Mouse (Mus musculus) liver, adult 2 months (tissue): ENCODE measurements around the gene Med21.

Experiments
- CTCF ChIP-seq: fragments of 200-500 bp; IDR thresholded peaks from 2 replicates; pipeline ENCODE4 v1.5.1; 2011; ENCODE audit warnings: low read depth, low read length, control low read depth
- POLR2A ChIP-seq: fragments of 200-500 bp; IDR thresholded peaks from 2 replicates; pipeline ENCODE4 v1.6.1; 2011; ENCODE audit warnings: low read length, control low read depth; ENCODE audit not compliant: insufficient read depth; ENCODE audit errors: extremely low read depth

DNA sequence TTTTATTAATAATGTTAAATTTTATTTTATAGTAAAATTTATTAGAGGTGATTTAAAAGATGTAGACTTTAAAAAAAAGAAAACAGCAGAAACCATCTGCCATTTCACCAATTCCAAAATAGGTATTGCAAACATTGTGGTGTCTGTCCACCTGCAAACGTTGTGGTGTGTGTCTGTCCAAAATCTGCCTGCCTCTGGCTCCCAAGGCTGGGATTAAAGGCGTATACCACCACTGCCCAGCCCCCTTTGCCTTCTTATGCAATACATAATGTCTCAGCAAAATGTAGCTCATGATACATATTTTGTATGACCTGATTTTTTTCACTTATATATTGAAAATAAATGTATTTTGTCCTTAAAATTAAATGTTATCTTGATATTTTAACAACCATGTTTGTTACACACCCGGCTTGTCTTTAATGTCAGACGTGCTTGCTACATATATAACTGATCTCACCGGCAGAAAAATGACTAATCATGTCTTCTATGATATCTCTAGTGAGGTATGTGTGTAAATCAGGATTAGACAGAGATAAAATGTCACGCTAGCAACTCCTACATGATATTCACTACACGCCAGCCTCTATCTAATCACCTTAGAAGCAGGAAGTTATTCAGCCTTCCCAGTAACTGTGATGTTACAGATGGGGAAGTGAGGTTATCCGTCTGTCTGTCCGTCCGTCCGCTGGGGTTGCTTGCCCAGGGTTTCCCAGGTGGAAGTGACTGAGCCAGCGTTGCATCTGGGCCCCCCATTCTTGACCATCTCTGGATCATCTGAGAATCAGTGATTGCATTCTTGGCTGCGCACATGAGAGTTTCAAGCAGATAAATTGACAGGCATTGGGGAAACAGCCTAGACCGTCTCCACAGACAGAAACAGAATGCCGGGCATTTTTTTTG, 28.9 kb downstream of the Med21 start:
- TF ChIP-seq CTCF (no peak), POLR2A (no peak)
